Mouse (Mus musculus) megakaryocyte, embryonic 14.5 days (primary cell): ENCODE data around the gene Psmd14. TPM values are rescaled to one million over a fixed set of nuclear protein-coding genes. Genes with fewer than 3 reads are reported as not detected.
A peak's percentile ranks its signal among the peaks of the same experiment; 100 is the strongest.

ENCODE experiments used
- H3K27me3 ChIP-seq: replicated peaks from 2 replicates; pipeline ENCODE3; 2012; ENCODE audit warnings: inconsistent platforms
- H3K36me3 ChIP-seq: replicated peaks from 2 replicates; pipeline ENCODE3; 2012; ENCODE audit warnings: low read length, inconsistent platforms, mixed read lengths
- H3K4me1 ChIP-seq: 2 replicates; pipeline ENCODE4 v1.6.1; 2012; ENCODE audit warnings: inconsistent platforms
- H3K4me3 ChIP-seq: replicated peaks from 2 replicates; pipeline ENCODE3; 2012; ENCODE audit warnings: moderate library complexity, mild to moderate bottlenecking, inconsistent platforms
- H3K9me3 ChIP-seq: 2 replicates; pipeline ENCODE4 v1.6.1; 2012; ENCODE audit warnings: inconsistent platforms
- FLI1 ChIP-seq: IDR thresholded peaks from 2 replicates; pipeline ENCODE4 v1.6.1; 2012; ENCODE audit warnings: low read length, inconsistent platforms, mixed read lengths
- GATA1 ChIP-seq: IDR thresholded peaks from 3 replicates; pipeline ENCODE4 v1.6.1; 2012; ENCODE audit warnings: mixed read lengths, low read length, inconsistent platforms, borderline replicate concordance
- polyA plus RNA-seq: library from polyadenylated mRNA; stranded (reverse); fragments of >175 nt; gene quantifications from 2 replicates; pipeline ENCODE4 v1.2.3, GENCODE M21; 2012; ENCODE audit warnings: low replicate concordance; ENCODE audit not compliant: insufficient read depth

Gene Psmd14
- polyA plus RNA-seq, 1 experiment: 6.4 TPM

GRCm38 (mm10) chr2:61804382-61804840, 92.9 kb downstream of the Psmd14 start:
- H3K27me3 ChIP-seq: peaks cover 69% of the 10 kb centered on the region
- TF ChIP-seq GATA1: no peak
- no peak for TF ChIP-seq FLI1
- peaks cover 48% of the 10 kb centered on the region for H3K4me1 ChIP-seq
- H3K36me3 ChIP-seq: peaks cover 23% of the 10 kb centered on the region
- H3K4me3 ChIP-seq: no peak overlapping the region
- no peaks in the 10 kb centered on the region for H3K9me3 ChIP-seq

GRCm38 (mm10) chr2:61804841-61805540, 93.5 kb downstream of the Psmd14 start:
- Histone ChIP-seq H3K9me3 (no peaks in the 10 kb centered on the region), H3K36me3 (peaks cover 18% of the 10 kb centered on the region), H3K27me3 (peaks cover 75% of the 10 kb centered on the region), H3K4me3 (peak overlapping the region; percentile 88), H3K4me1 (peaks cover 48% of the 10 kb centered on the region)
- TF ChIP-seq FLI1 (no peak), GATA1 (no peak)

DNA sequence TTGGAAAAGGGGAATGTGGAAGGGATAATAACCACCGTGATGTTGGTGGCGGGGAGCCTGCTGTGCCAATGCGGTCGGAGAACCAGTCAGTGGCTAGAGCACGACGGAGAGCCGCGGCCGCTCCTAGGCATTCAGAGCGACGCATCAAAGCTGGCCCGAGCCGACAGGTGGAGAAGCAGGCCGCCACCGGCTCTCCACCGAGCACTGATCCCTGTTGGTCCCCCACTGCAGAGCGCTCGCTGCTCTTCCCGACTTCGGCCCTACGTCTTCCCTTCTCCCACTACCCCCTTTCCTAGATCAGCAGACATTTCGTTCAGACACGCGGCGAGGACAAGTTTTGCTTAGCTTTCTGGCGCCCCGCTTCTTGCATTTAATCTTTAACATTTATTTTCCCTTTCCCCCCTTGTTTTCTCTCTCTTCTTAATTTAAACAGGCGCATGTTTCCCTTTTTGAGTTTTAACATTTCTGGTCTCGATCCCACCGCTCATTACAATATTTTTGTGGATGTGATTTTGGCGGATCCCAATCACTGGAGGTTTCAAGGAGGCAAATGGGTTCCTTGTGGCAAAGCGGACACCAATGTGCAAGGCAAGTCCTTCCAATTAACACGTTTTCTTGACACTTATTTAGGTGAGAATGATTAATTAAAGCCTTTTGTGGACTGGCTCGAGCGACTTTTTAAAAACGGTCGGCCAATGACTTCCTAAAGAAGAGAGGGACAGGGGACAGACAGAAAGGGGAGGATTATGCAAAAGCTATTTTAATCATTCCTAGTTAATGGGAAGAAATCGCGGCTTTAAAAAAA, 94.2 kb downstream of the Psmd14 start:
- no peak for TF ChIP-seq GATA1
- TF ChIP-seq FLI1: no peak
- H3K9me3 ChIP-seq: no peaks in the 10 kb centered on the region
- peak overlapping the region; percentile 88 for H3K4me3 ChIP-seq
- H3K27me3 ChIP-seq: peaks cover 83% of the 10 kb centered on the region
- peaks cover 10% of the 10 kb centered on the region for H3K36me3 ChIP-seq
- peaks cover 48% of the 10 kb centered on the region for H3K4me1 ChIP-seq

DNA sequence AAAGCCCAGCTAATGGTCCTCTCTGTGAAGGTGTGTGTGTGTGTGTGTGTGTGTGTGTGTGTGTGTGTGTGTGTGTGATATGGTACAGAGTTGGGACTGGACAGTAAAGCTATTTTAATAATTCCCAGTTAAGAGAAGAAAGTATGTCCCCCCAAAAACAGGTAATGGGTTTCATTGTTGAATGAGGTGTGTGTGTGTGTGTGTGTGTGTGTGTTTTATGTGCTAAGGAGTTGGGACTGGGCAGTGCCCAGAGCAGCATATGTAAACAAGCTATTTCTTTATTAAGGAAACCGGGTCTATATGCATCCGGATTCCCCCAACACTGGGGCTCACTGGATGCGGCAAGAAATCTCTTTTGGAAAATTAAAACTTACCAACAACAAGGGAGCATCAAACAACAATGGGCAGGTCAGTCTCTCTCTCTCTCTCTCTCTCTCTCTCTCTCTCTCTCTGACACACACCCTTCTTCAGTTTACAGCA, 94.9 kb downstream of the Psmd14 start:
- peaks cover 6% of the 10 kb centered on the region for H3K36me3 ChIP-seq
- peaks cover 89% of the 10 kb centered on the region for H3K27me3 ChIP-seq
- H3K9me3 ChIP-seq: no peaks in the 10 kb centered on the region
- no peak overlapping the region for H3K4me3 ChIP-seq
- H3K4me1 ChIP-seq: peaks cover 52% of the 10 kb centered on the region
- TF ChIP-seq GATA1: no peak
- no peak for TF ChIP-seq FLI1

- no peak for TF ChIP-seq FLI1
- TF ChIP-seq GATA1: no peak
- Histone ChIP-seq H3K27me3 (peaks cover 97% of the 10 kb centered on the region), H3K4me3 (peak overlapping the region; percentile 88)
These were observed 95.7 kb downstream of the Psmd14 start for GRCm38 (mm10) chr2:61807151-61807550.

DNA sequence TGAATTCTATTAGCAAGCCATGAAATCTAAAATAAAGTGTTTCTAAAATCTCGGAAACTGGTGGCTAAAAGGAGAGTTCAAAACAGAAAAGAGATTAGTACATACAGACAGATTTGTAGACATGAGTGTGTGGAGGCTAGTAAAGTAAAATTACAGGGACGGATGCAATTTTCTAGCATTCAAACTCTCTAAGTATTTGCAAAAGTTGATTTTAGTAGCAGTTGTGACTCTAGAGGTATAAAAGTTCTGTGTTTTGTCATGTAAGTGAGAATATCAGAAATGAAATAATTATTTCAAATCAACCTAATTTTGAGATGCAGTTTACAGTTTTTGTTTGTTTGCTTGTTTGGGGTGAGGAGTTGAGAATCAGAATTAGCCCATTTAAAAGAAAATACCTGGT, 96.3 kb downstream of the Psmd14 start:
- Histone ChIP-seq H3K27me3 (peaks cover 97% of the 10 kb centered on the region), H3K36me3 (peaks cover under 1% of the 10 kb centered on the region), H3K4me1 (peaks cover 63% of the 10 kb centered on the region), H3K9me3 (no peaks in the 10 kb centered on the region), H3K4me3 (no peak overlapping the region)
- TF ChIP-seq GATA1 (no peak), FLI1 (no peak)

More at GRCm38 (mm10) chr2:61807151-61807550, 95.7 kb downstream of the Psmd14 start:
- no peaks in the 10 kb centered on the region for H3K9me3 ChIP-seq
- peaks cover 59% of the 10 kb centered on the region for H3K4me1 ChIP-seq
- H3K36me3 ChIP-seq: peaks cover 5% of the 10 kb centered on the region

DNA sequence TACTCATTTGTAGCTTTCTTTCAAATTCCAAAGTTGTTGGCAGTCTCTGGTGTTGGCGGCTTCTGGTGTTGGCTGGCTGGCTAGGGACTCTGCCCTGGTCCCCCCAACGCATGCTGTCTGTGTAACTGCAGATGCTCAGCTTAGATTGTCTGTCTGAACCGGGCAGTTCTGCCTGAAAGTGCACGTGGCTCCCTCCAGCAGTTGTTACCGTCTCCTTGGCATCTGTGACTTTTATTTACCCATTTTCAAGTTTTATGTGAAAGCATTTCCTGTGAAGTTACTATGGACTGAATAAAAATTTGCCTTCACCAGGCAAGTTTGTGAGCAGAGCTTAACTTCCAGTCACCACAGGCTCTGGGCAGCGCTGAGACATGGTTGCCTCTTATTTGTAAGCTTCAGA, 97.3 kb downstream of the Psmd14 start:
- TF ChIP-seq FLI1 (no peak), GATA1 (no peak)
- no peaks in the 10 kb centered on the region for H3K9me3 ChIP-seq
- H3K27me3 ChIP-seq: peaks cover 98% of the 10 kb centered on the region
- H3K4me3 ChIP-seq: peak overlapping the region; percentile 23
- peaks cover 54% of the 10 kb centered on the region for H3K4me1 ChIP-seq
- H3K36me3 ChIP-seq: no peaks in the 10 kb centered on the region

- no peak for TF ChIP-seq FLI1
- TF ChIP-seq GATA1: no peak
- H3K4me1 ChIP-seq: peaks cover 48% of the 10 kb centered on the region
- H3K36me3 ChIP-seq: no peaks in the 10 kb centered on the region
- no peak overlapping the region for H3K4me3 ChIP-seq
- H3K27me3 ChIP-seq: peaks cover 98% of the 10 kb centered on the region
- no peaks in the 10 kb centered on the region for H3K9me3 ChIP-seq
These were observed 97.9 kb downstream of the Psmd14 start for GRCm38 (mm10) chr2:61809381-61809780.

DNA sequence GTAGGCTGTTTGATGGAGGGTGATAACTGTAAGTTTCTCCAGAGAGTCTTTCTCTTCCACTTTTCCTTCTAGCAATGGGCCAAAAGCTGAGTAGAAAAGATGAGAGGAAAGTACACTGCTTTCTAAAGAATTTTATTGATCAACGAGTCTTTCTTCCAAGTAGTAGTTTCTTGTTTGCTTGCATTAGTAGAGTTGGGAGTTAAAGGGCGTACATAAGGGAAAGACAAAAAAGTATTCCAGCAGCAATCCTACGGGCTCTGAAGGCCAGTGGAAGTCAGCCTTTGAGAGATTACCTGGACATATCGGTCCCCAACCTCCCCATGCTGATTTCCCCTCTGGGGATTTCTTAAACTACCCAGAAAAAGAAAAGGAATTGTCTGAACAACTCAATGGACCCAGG, 99.3 kb downstream of the Psmd14 start:
- peaks cover 47% of the 10 kb centered on the region for H3K4me1 ChIP-seq
- TF ChIP-seq FLI1: no peak
- TF ChIP-seq GATA1: no peak
- peaks cover 3% of the 10 kb centered on the region for H3K9me3 ChIP-seq
- H3K36me3 ChIP-seq: no peaks in the 10 kb centered on the region
- H3K27me3 ChIP-seq: peaks cover 97% of the 10 kb centered on the region
- no peak overlapping the region for H3K4me3 ChIP-seq

- peaks cover 48% of the 10 kb centered on the region for H3K4me1 ChIP-seq
- TF ChIP-seq GATA1 (no peak), FLI1 (no peak)
- peak overlapping the region; percentile 92 for H3K4me3 ChIP-seq
- H3K27me3 ChIP-seq: peaks cover 97% of the 10 kb centered on the region
- H3K36me3 ChIP-seq: no peaks in the 10 kb centered on the region
- peaks cover 7% of the 10 kb centered on the region for H3K9me3 ChIP-seq
These were observed 99.6 kb downstream of the Psmd14 start for GRCm38 (mm10) chr2:61811163-61811506.
